Mouse (Mus musculus): ENCODE results near the gene Tvp23b. TPM values are rescaled to one million over a fixed set of nuclear protein-coding genes. Genes with fewer than 3 reads are reported as not detected.
A peak's percentile ranks its signal among the peaks of the same experiment; 100 is the strongest.

The Tvp23b gene
- polyA plus RNA-seq, 1 experiment from 2014 or later = 59.3 TPM

- no peak for DNase-seq (ENCODE audit: low spot score)
- ATAC-seq (replicated peaks; ENCODE audit: low FRiP score, low TSS enrichment, low read depth) = no peak
- Histone ChIP-seq H3K4me3 (ENCODE audit: low read depth, low read length) (no peak overlapping the region), H3K27ac (ENCODE audit: low read depth) (no peak overlapping the region), H3K36me3 (ENCODE audit: control insufficient read depth, insufficient read depth, low read length) (no peaks in the 10 kb centered on the region), H3K4me2 (ENCODE audit: low read length) (no peak overlapping the region), H3K9me3 (ENCODE audit: control insufficient read depth, low read length) (peaks cover 6% of the 10 kb centered on the region; the same call in 1 of the 2 replicates), H3K27me3 (replicated peaks; ENCODE audit: control insufficient read depth, insufficient read depth, low read length) (no peaks in the 10 kb centered on the region), H3K4me1 (replicated peaks; ENCODE audit: control insufficient read depth, insufficient read depth, low read length) (no peaks in the 10 kb centered on the region), H3K9ac (ENCODE audit: low read length) (no peak overlapping the region)
- WGBS = 88% methylated on average over 8 of the region's 8 CpGs
Observed at GRCm38 (mm10) chr11:62957626-62958180, 78.4 kb downstream of the Tvp23b start.

GRCm38 (mm10) chr11:62963292-62963691 lies 84.0 kb downstream of the Tvp23b start:
- WGBS = 86% methylated on average over 4 of the region's 4 CpGs
- no peaks in the 10 kb centered on the region for H3K36me3 ChIP-seq (ENCODE audit: control insufficient read depth, insufficient read depth, low read length)
- H3K27me3 ChIP-seq (replicated peaks; ENCODE audit: control insufficient read depth, insufficient read depth, low read length) = no peaks in the 10 kb centered on the region
- no peak overlapping the region for H3K4me2 ChIP-seq (ENCODE audit: low read length)
- ATAC-seq (replicated peaks; ENCODE audit: low FRiP score, low TSS enrichment, low read depth) (no peak), DNase-seq (ENCODE audit: low spot score) (no peak)
- H3K9ac ChIP-seq (ENCODE audit: low read length) = no peak overlapping the region
- no peak overlapping the region for H3K27ac ChIP-seq (ENCODE audit: low read depth)
- H3K4me1 ChIP-seq (replicated peaks; ENCODE audit: control insufficient read depth, insufficient read depth, low read length) = peaks cover 14% of the 10 kb centered on the region
- H3K4me3 ChIP-seq (ENCODE audit: low read depth, low read length) = no peak overlapping the region
- no peaks in the 10 kb centered on the region for H3K9me3 ChIP-seq (ENCODE audit: control insufficient read depth, low read length)

DNA sequence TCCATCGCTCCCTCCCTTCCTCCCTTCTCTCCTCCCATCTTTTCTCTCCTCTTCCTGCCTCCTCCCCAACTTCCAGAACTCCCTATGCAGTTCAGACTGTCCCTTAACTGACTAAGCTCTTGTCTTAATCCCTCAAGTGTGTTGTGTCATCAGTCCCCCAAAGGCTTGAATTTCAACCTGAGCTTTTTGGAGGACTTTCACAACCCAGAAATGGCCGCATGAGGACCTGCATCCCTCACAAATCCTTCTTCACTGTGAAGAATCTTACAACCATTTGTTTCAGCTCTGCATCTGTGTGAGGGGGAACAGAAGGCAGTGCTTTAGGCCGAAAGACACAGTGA lies 87.1 kb downstream of the Tvp23b start:
- peak; percentile 19; the same call in 1 of the 2 replicates for ATAC-seq (replicated peaks; ENCODE audit: low FRiP score, low TSS enrichment, low read depth)
- DNase-seq (ENCODE audit: low spot score) = no peak
- no peaks in the 10 kb centered on the region for H3K27me3 ChIP-seq (replicated peaks; ENCODE audit: control insufficient read depth, insufficient read depth, low read length)
- no peak overlapping the region; the same call in 1 of the 2 replicates for H3K9ac ChIP-seq (ENCODE audit: low read length)
- 39% methylated on average over 3 of the region's 3 CpGs for WGBS
- peaks cover 14% of the 10 kb centered on the region for H3K4me1 ChIP-seq (replicated peaks; ENCODE audit: control insufficient read depth, insufficient read depth, low read length)
- peak overlapping the region; percentile 52 for H3K4me2 ChIP-seq (ENCODE audit: low read length)
- H3K9me3 ChIP-seq (ENCODE audit: control insufficient read depth, low read length) = no peaks in the 10 kb centered on the region
- H3K4me3 ChIP-seq (ENCODE audit: low read depth, low read length) = no peak overlapping the region; the same call in 1 of the 2 replicates
- no peaks in the 10 kb centered on the region for H3K36me3 ChIP-seq (ENCODE audit: control insufficient read depth, insufficient read depth, low read length)
- H3K27ac ChIP-seq (ENCODE audit: low read depth) = peak overlapping the region; percentile 90

Other genes with a start within 250 kb of the Tvp23b start
- 12.9 and 13.7 TPM in 2 replicates for gene Lrrc75a, start 230.9 kb upstream of the Tvp23b start, polyA plus RNA-seq (2014; fragmentation: Nextera tagmentation; extraction: Ambion mirVana)
- 56.7 and 57.4 TPM in 2 replicates for gene Mmgt2, start 230.8 kb upstream of the Tvp23b start, polyA plus RNA-seq (2014; fragmentation: Nextera tagmentation; extraction: Ambion mirVana)
- 7.7 and 8.9 TPM in 2 replicates for gene Zfp287, start 147.6 kb upstream of the Tvp23b start, polyA plus RNA-seq (2014; fragmentation: Nextera tagmentation; extraction: Ambion mirVana)
- 0.73 TPM in 1 of 2 replicates, not detected in the other for gene Gm10428, start 126.4 kb upstream of the Tvp23b start, polyA plus RNA-seq (2014; fragmentation: Nextera tagmentation; extraction: Ambion mirVana)
- gene Zfp286, start 90.0 kb upstream of the Tvp23b start, polyA plus RNA-seq (2014; fragmentation: Nextera tagmentation; extraction: Ambion mirVana) = 19.3 and 20.3 TPM in 2 replicates
- 13.1 and 14.4 TPM in 2 replicates for gene Trim16, start 59.2 kb upstream of the Tvp23b start, polyA plus RNA-seq (2014; fragmentation: Nextera tagmentation; extraction: Ambion mirVana)
- 0.26 and 0.55 TPM in 2 replicates for gene Fbxw10, start 32.4 kb upstream of the Tvp23b start, polyA plus RNA-seq (2014; fragmentation: Nextera tagmentation; extraction: Ambion mirVana)
- gene Cdrt4, start 71.7 kb downstream of the Tvp23b start, polyA plus RNA-seq (2014; fragmentation: Nextera tagmentation; extraction: Ambion mirVana) = 0.35 TPM in 1 of 2 replicates, not detected in the other
- gene Tekt3, start 182.2 kb downstream of the Tvp23b start, polyA plus RNA-seq (2014; fragmentation: Nextera tagmentation; extraction: Ambion mirVana) = not detected in 2 replicates
- 120 and 133 TPM in 2 replicates for gene Pmp22, start 249.5 kb downstream of the Tvp23b start, polyA plus RNA-seq (2014; fragmentation: Nextera tagmentation; extraction: Ambion mirVana)

Measured in intestine, embryonic 14.5 days (tissue).